Mouse (Mus musculus) forebrain, embryonic 16.5 days (tissue): ENCODE results near the gene 1700056E22Rik. TPM values are rescaled to one million over a fixed set of nuclear protein-coding genes. Genes with fewer than 3 reads are reported as not detected.
A peak's percentile ranks its signal among the peaks of the same experiment; 100 is the strongest.

Source experiments
- ATAC-seq: fragments of 200-750 bp; cut with Nextera tagmentation; 2 replicates; pipeline ENCODE4 v1.8.0; 2017; ENCODE audit warnings: mild to moderate bottlenecking, moderate library complexity
- H3K27ac ChIP-seq: fragments of 300-500 bp; sonication (generic); 2 replicates; pipeline ENCODE4 v1.5.1; 2014; ENCODE audit warnings: low read length, control low read depth
- H3K27me3 ChIP-seq: fragments of 300-500 bp; sonication (generic); replicated peaks from 2 replicates; pipeline ENCODE4 v1.6.1; 2014; ENCODE audit warnings: low read length; ENCODE audit not compliant: control insufficient read depth, insufficient read depth
- H3K36me3 ChIP-seq: fragments of 300-500 bp; sonication (generic); 2 replicates; pipeline ENCODE4 v1.6.1; 2014; ENCODE audit not compliant: control insufficient read depth, insufficient read depth
- H3K4me1 ChIP-seq: fragments of 300-500 bp; sonication (generic); replicated peaks from 2 replicates; pipeline ENCODE4 v1.6.1; 2014; ENCODE audit warnings: low read length; ENCODE audit not compliant: control insufficient read depth, insufficient read depth
- H3K4me2 ChIP-seq: fragments of 300-500 bp; sonication (generic); 2 replicates; pipeline ENCODE4 v1.6.1; 2014; ENCODE audit warnings: mild to moderate bottlenecking, low read length, control low read depth
- H3K4me3 ChIP-seq: fragments of 300-500 bp; sonication (generic); replicated peaks from 2 replicates; pipeline ENCODE4 v1.5.1; 2014; ENCODE audit warnings: mild to moderate bottlenecking, low read length, control low read depth
- H3K9ac ChIP-seq: fragments of 300-500 bp; sonication (generic); replicated peaks from 2 replicates; pipeline ENCODE4 v1.6.1; 2014; ENCODE audit warnings: low read depth, low read length, control low read depth
- H3K9me3 ChIP-seq: fragments of 300-500 bp; sonication (generic); 2 replicates; pipeline ENCODE4 v1.6.1; 2016; ENCODE audit warnings: low read length; ENCODE audit not compliant: control insufficient read depth
- WGBS: fragments of 180-500 bp; shearing (Covaris S2); extraction: QIAGEN DNeasy Blood & Tissue Kit; methylation state at CpG from one replicate; pipeline ENCODE4 v1.1.7; 2014; 5-methylcytosine and 5-hydroxymethylcytosine counted together
- polyA plus RNA-seq: library from polyadenylated mRNA; unstranded; fragments of >200 nt; fragmentation: Nextera tagmentation; extraction: Ambion mirVana; gene quantifications from 2 replicates; pipeline ENCODE4 v1.2.1, GENCODE M21; 2015

1700056E22Rik gene
- polyA plus RNA-seq, 1 experiment from 2014 or later, result 0.73 TPM

GRCm38 (mm10) chr1:184014091-184014490 is 20.0 kb downstream of the 1700056E22Rik start:
- ATAC-seq, result no peak
- H3K4me3 ChIP-seq, result no peak overlapping the region
- H3K27ac ChIP-seq, result no peak overlapping the region
- no peaks in the 10 kb centered on the region for H3K27me3 ChIP-seq
- no peaks in the 10 kb centered on the region for H3K9me3 ChIP-seq
- WGBS, result 88% methylated on average over 3 of the region's 3 CpGs
- H3K4me2 ChIP-seq, result no peak overlapping the region
- H3K36me3 ChIP-seq, result no peaks in the 10 kb centered on the region
- H3K9ac ChIP-seq, result no peak overlapping the region
- no peaks in the 10 kb centered on the region for H3K4me1 ChIP-seq

- no peaks in the 10 kb centered on the region for H3K36me3 ChIP-seq
- H3K4me3 ChIP-seq, result no peak within 1 kb of the TSS
- 82% methylated on average over 4 of the region's 4 CpGs for WGBS
- no peak within 1 kb of the TSS for H3K9ac ChIP-seq
- no peak within 1 kb of the TSS for H3K27ac ChIP-seq
- ATAC-seq, result no peak
- H3K9me3 ChIP-seq, result no peaks in the 10 kb centered on the region
- H3K27me3 ChIP-seq, result no peaks in the 10 kb centered on the region
- no peak within 1 kb of the TSS for H3K4me2 ChIP-seq
- H3K4me1 ChIP-seq, result no peaks in the 10 kb centered on the region
Observed at GRCm38 (mm10) chr1:184013106-184013505, 21.0 kb downstream of the 1700056E22Rik start, which contains the start of gene Dusp10. Gene Dusp10, plus strand, starts transcription at chr1:184013302.

- no peaks in the 10 kb centered on the region for H3K4me1 ChIP-seq
- H3K9me3 ChIP-seq, result no peaks in the 10 kb centered on the region
- no peak overlapping the region for H3K9ac ChIP-seq
- no peaks in the 10 kb centered on the region for H3K36me3 ChIP-seq
- ATAC-seq, result no peak
- no peaks in the 10 kb centered on the region for H3K27me3 ChIP-seq
- no peak overlapping the region for H3K4me2 ChIP-seq
- no peak overlapping the region for H3K4me3 ChIP-seq
- WGBS, result 98% methylated on average over 6 of the region's 6 CpGs
- H3K27ac ChIP-seq, result no peak overlapping the region
Observed at GRCm38 (mm10) chr1:184011311-184011710, 22.8 kb downstream of the 1700056E22Rik start.

- Histone ChIP-seq H3K27me3 (no peaks in the 10 kb centered on the region), H3K27ac (no peak overlapping the region), H3K36me3 (no peaks in the 10 kb centered on the region), H3K4me1 (peaks cover 5% of the 10 kb centered on the region; the same call in 1 of the 2 replicates), H3K4me2 (no peak overlapping the region), H3K9ac (no peak overlapping the region), H3K4me3 (no peak overlapping the region), H3K9me3 (no peaks in the 10 kb centered on the region)
- no peak for ATAC-seq
Observed at GRCm38 (mm10) chr1:184006086-184006485, 28.0 kb downstream of the 1700056E22Rik start.

GRCm38 (mm10) chr1:184005315-184006058 is 28.6 kb downstream of the 1700056E22Rik start:
- Histone ChIP-seq H3K9me3 (no peaks in the 10 kb centered on the region), H3K27me3 (no peaks in the 10 kb centered on the region), H3K4me2 (no peak overlapping the region), H3K27ac (no peak overlapping the region), H3K4me3 (no peak overlapping the region), H3K36me3 (no peaks in the 10 kb centered on the region), H3K9ac (no peak overlapping the region), H3K4me1 (peaks cover 5% of the 10 kb centered on the region; the same call in 1 of the 2 replicates)
- ATAC-seq, result no peak
- 83% methylated on average over 6 of the region's 6 CpGs for WGBS

GRCm38 (mm10) chr1:184004311-184004710 is 29.8 kb downstream of the 1700056E22Rik start:
- Histone ChIP-seq H3K4me1 (peaks cover 5% of the 10 kb centered on the region; the same call in 1 of the 2 replicates), H3K4me2 (no peak overlapping the region), H3K36me3 (no peaks in the 10 kb centered on the region), H3K27ac (no peak overlapping the region), H3K27me3 (no peaks in the 10 kb centered on the region), H3K4me3 (no peak overlapping the region), H3K9ac (no peak overlapping the region), H3K9me3 (no peaks in the 10 kb centered on the region; the same call in 1 of the 2 replicates)
- ATAC-seq, result no peak
- WGBS, result 72% methylated on average over 2 of the region's 2 CpGs

- 27% methylated on average over 2 of the region's 2 CpGs for WGBS
- Histone ChIP-seq H3K4me1 (peaks cover 5% of the 10 kb centered on the region; the same call in 1 of the 2 replicates), H3K9me3 (no peaks in the 10 kb centered on the region; the same call in 1 of the 2 replicates), H3K9ac (no peak overlapping the region), H3K36me3 (no peaks in the 10 kb centered on the region), H3K4me2 (no peak overlapping the region), H3K27me3 (no peaks in the 10 kb centered on the region), H3K4me3 (no peak overlapping the region), H3K27ac (no peak overlapping the region)
- peak; percentile 73 for ATAC-seq
Observed at GRCm38 (mm10) chr1:184002470-184002869, 31.6 kb downstream of the 1700056E22Rik start.

GRCm38 (mm10) chr1:183997207-183997606 is 36.9 kb downstream of the 1700056E22Rik start:
- peaks cover 2% of the 10 kb centered on the region; the same call in 1 of the 2 replicates for H3K4me1 ChIP-seq
- H3K9ac ChIP-seq, result no peak overlapping the region
- no peak overlapping the region for H3K27ac ChIP-seq
- H3K36me3 ChIP-seq, result no peaks in the 10 kb centered on the region
- WGBS, result 80% methylated on average over 2 of the region's 2 CpGs
- H3K4me3 ChIP-seq, result no peak overlapping the region
- no peak for ATAC-seq
- H3K27me3 ChIP-seq, result no peaks in the 10 kb centered on the region
- no peak overlapping the region for H3K4me2 ChIP-seq
- H3K9me3 ChIP-seq, result no peaks in the 10 kb centered on the region; the same call in 1 of the 2 replicates

GRCm38 (mm10) chr1:183991921-183992320 is 42.2 kb downstream of the 1700056E22Rik start:
- no peak overlapping the region for H3K4me2 ChIP-seq
- H3K27me3 ChIP-seq, result no peaks in the 10 kb centered on the region
- ATAC-seq, result no peak
- no peak overlapping the region for H3K4me3 ChIP-seq
- WGBS, result 88% methylated on average over 2 of the region's 2 CpGs
- H3K4me1 ChIP-seq, result no peaks in the 10 kb centered on the region
- no peak overlapping the region for H3K9ac ChIP-seq
- H3K27ac ChIP-seq, result no peak overlapping the region
- no peaks in the 10 kb centered on the region for H3K36me3 ChIP-seq
- H3K9me3 ChIP-seq, result no peaks in the 10 kb centered on the region
